Mouse (Mus musculus): Measurements from ENCODE around the gene Trak1. TPM values are rescaled to one million over a fixed set of nuclear protein-coding genes. Genes with fewer than 3 reads are reported as not detected.

Trak1 gene
- polyA plus RNA-seq, 1 experiment from 2014 or later = 60.6 TPM

DNA sequence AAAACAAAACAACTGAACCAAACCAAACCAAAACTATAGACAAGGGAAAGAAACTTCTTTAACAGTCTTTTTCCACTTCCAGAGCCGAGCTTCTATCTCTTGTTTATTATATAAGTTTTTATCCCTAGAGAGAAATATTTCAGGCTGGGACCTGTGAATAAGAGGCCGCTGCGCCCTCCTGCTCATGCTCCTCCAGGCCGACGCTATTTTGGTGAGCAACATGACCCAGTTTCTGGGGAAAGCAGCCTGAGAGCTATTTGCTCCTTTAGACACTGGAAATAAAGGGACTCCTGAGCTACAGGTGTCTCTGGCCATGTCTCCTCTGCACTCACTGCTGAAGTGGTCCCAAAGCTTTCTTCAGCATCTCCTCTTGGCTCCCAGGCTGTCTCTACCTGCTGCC is 222.7 kb downstream of the Trak1 start:
- Histone ChIP-seq H3K27ac (ENCODE audit: low read length) (no peak overlapping the region), H3K4me3 (ENCODE audit: low read depth, low read length) (no peak overlapping the region), H3K36me3 (ENCODE audit: control insufficient read depth, insufficient read depth, low read length) (no peaks in the 10 kb centered on the region), H3K9ac (ENCODE audit: low read depth, low read length) (no peak overlapping the region), H3K4me1 (ENCODE audit: control insufficient read depth, insufficient read depth, low read length) (no peaks in the 10 kb centered on the region), H3K4me2 (ENCODE audit: low read length) (no peak overlapping the region), H3K27me3 (ENCODE audit: control insufficient read depth, insufficient read depth, low read depth, low read length) (no peaks in the 10 kb centered on the region), H3K9me3 (replicated peaks; ENCODE audit: control insufficient read depth, low read length, poor library complexity, severe bottlenecking) (no peaks in the 10 kb centered on the region)
- WGBS = 88% methylated on average over 5 of the region's 5 CpGs
- no peak for ATAC-seq

Other genes with a start within 250 kb of the Trak1 start
- gene Ulk4, start 20.3 kb upstream of the Trak1 start, polyA plus RNA-seq (2015; fragmentation: Nextera tagmentation; extraction: Ambion mirVana) = 102 and 112 TPM in 2 replicates
- 26.5 and 41.5 TPM in 2 replicates for gene Cck, start 198.2 kb downstream of the Trak1 start, polyA plus RNA-seq (2015; fragmentation: Nextera tagmentation; extraction: Ambion mirVana)

All from midbrain, embryonic 16.5 days (tissue).